Mouse (Mus musculus) spleen, adult 2 months (tissue): ENCODE measurements around the gene Inpp5e.

Experiments
- CTCF ChIP-seq: fragments of 200-500 bp; IDR thresholded peaks from 2 replicates; pipeline ENCODE4 v1.5.1; 2011; ENCODE audit warnings: mild to moderate bottlenecking, inconsistent platforms; ENCODE audit not compliant: insufficient read depth, insufficient read length, insufficient replicate concordance; ENCODE audit errors: extremely low read depth
- POLR2A ChIP-seq: fragments of 200-500 bp; IDR thresholded peaks from 2 replicates; pipeline ENCODE4 v1.6.1; 2011; ENCODE audit warnings: low read depth, low read length, inconsistent platforms

DNA sequence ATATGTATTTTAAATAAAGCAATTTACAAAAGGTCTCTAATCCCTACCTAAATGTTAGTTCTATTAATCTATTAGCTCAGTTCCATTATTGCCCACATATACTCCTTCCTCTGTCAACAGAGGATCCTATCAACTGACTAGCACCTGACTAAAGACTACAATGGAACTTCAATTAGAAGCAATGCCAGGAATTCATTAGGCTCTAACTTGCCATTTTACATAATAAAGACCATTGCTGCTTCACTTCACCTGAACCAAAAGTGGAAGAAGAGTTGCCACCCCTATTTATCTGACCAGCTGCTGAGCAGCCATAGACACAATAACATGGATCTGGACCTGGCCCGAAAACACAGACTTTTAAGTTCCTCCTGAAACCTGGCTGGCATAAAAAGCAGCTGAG, 33.8 kb upstream of the Inpp5e start:
- TF ChIP-seq CTCF (no peak), POLR2A (no peak)
